Mouse (Mus musculus): ENCODE results near the gene Faap20. TPM values are rescaled to one million over a fixed set of nuclear protein-coding genes. Genes with fewer than 3 reads are reported as not detected.
"Not testable (repeated sequence)": the region's sequence is repeated elsewhere in the genome, so short reads cannot be mapped to it uniquely, and the experiment has no call there.

The Faap20 gene
- total and polyA plus RNA-seq, 3 experiments, result 18.6 to 34.4 TPM; not detected in 1

DNA sequence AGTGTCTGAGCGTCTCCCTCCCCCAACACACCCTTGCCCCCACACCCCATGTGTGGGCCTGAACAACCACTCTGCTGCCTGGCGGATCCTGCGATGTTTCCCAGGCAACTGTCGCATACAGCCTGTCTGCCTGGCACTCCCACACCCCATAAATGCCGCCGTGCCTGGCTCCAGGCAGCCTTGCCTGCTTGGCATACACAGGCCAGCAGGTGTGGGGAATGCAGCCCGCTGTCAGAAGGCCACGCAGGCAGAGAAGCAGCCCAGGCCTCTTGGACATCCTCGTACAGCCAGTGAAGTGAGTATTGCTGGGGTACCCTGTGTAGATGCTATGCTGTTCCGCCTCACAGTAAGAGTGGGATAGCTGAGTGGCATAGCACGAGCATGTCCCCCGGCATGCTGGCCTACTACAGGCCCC is 2.9 kb upstream of the Faap20 start:
- peaks cover 0 to 5% of the 10 kb centered on the region in 2 experiments; a peak in 2 of 4 replicates for H3K36me3 ChIP-seq (ENCODE audit: control insufficient read depth in 1 of 2, insufficient read depth in 2 of 2, low read length in 2 of 2)
- H3K79me2 ChIP-seq (ENCODE audit: control insufficient read depth, insufficient read depth, low read length, poor library complexity), result peaks cover 7% of the 10 kb centered on the region
- H3K9me3 ChIP-seq (replicated peaks; ENCODE audit: insufficient read depth, low read length), result no peaks in the 10 kb centered on the region
- H3K9ac ChIP-seq (ENCODE audit: control insufficient read depth, low read depth, low read length, poor library complexity, severe bottlenecking), result no peak overlapping the region
- H3K27ac ChIP-seq (ENCODE audit: control insufficient read depth, low read depth, low read length), result no peak overlapping the region
- DNase-seq (ENCODE audit: low read depth, low spot score), result no peak
- no peak overlapping the region for H3K4me3 ChIP-seq (ENCODE audit: control insufficient read depth in 1 of 2, insufficient read depth in 1 of 2, low read depth in 2 of 2, low read length in 2 of 2)
- peaks cover 0 to 11% of the 10 kb centered on the region in 2 experiments for H3K4me1 ChIP-seq (ENCODE audit: control insufficient read depth in 1 of 2, insufficient read depth in 2 of 2, low read length in 2 of 2)
- H3K27me3 ChIP-seq (ENCODE audit: control insufficient read depth in 1 of 2, insufficient read depth in 2 of 2, low read length in 2 of 2), result peaks cover 2 to 6% of the 10 kb centered on the region in 2 experiments; a peak in 2 of 4 replicates
- TF ChIP-seq CHD2 (IDR thresholded peaks at IDR 0.05; ENCODE audit: low read length) (no peak), NRF1 (IDR thresholded peaks at IDR 0.05; ENCODE audit: insufficient read depth, low read depth, low read length, poor library complexity, severe bottlenecking) (no peak), ETS1 (IDR thresholded peaks at IDR 0.05; ENCODE audit: low read depth, low read length) (no peak), CTCF (IDR thresholded peaks at IDR 0.05 in 2 of 3, conservative IDR thresholded peaks at IDR 0.05 in 1 of 3; ENCODE audit: control insufficient read depth in 1 of 3, insufficient read depth in 1 of 3, low read depth in 2 of 3, low read length in 3 of 3, poor library complexity in 1 of 3, severe bottlenecking in 1 of 3) (no peak), SMC3 (IDR thresholded peaks at IDR 0.05; ENCODE audit: low read depth, low read length) (no peak), SIN3A (IDR thresholded peaks at IDR 0.05; ENCODE audit: low read length) (no peak), POLR2AphosphoS5 (IDR thresholded peaks at IDR 0.05; ENCODE audit: borderline replicate concordance, low read depth, low read length) (no peak), TAL1 (IDR thresholded peaks at IDR 0.05; ENCODE audit: low read length) (no peak), MAX (IDR thresholded peaks at IDR 0.05; ENCODE audit: low read length) (no peak), POLR2A (IDR thresholded peaks at IDR 0.05; ENCODE audit: control insufficient read depth in 1 of 2, insufficient read depth in 1 of 2, low read depth in 1 of 2, low read length in 2 of 2, poor library complexity in 1 of 2) (no peak), MAFK (IDR thresholded peaks at IDR 0.05; ENCODE audit: borderline replicate concordance, low read depth, low read length) (no peak), ZMIZ1 (IDR thresholded peaks at IDR 0.05; ENCODE audit: low read depth, low read length) (no peak), ZNF384 (IDR thresholded peaks at IDR 0.05; ENCODE audit: low read depth, low read length) (no peak), TBP (IDR thresholded peaks at IDR 0.05; ENCODE audit: low read depth, low read length) (no peak), KAT2A (conservative IDR thresholded peaks at IDR 0.05; ENCODE audit: low read depth, low read length) (no peak), UBTF (IDR thresholded peaks at IDR 0.05; ENCODE audit: borderline replicate concordance, insufficient read depth, low read depth, low read length) (no peak), TCF12 (IDR thresholded peaks at IDR 0.05; ENCODE audit: low read depth, low read length) (no peak)

DNA sequence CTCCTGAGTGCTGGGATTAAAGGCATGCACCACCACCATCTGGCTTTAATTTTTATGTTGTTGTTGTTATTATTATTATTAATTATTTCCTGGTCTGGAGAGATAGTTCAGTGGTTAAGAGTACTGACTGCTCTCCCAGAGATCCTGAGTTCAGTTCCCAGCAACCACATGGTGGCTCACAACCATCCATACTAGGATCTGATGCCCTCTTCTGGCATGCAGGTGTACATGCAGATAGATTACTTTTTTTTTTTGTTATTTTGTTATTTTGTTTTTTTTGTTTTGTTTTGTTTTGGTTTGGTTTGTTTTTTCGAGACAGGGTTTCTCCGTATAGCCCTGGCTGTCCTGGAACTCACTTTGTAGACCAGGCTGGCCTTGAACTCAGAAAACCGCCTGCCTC is 1.5 kb upstream of the Faap20 start:
- not testable (repeated sequence) for H3K36me3 ChIP-seq (ENCODE audit: control insufficient read depth in 1 of 2, insufficient read depth in 2 of 2, low read length in 2 of 2); H3K4me3 ChIP-seq (ENCODE audit: control insufficient read depth in 1 of 2, insufficient read depth in 1 of 2, low read depth in 2 of 2, low read length in 2 of 2); H3K27ac ChIP-seq (ENCODE audit: control insufficient read depth, low read depth, low read length); H3K9me3 ChIP-seq (replicated peaks; ENCODE audit: insufficient read depth, low read length); H3K27me3 ChIP-seq (ENCODE audit: control insufficient read depth in 1 of 2, insufficient read depth in 2 of 2, low read length in 2 of 2); H3K79me2 ChIP-seq (ENCODE audit: control insufficient read depth, insufficient read depth, low read length, poor library complexity); H3K9ac ChIP-seq (ENCODE audit: control insufficient read depth, low read depth, low read length, poor library complexity, severe bottlenecking)
- TF ChIP-seq ZC3H11A (IDR thresholded peaks at IDR 0.05; ENCODE audit: low read depth, low read length), result 0 out of 2 replicates have a peak, but pooled peaks have one; percentile 19
- TF ChIP-seq ZNF384 (IDR thresholded peaks at IDR 0.05; ENCODE audit: low read depth, low read length), result 0 out of 2 replicates have a peak, but pooled peaks have one; percentile 38
- TF ChIP-seq CTCF (IDR thresholded peaks at IDR 0.05 in 2 of 3, conservative IDR thresholded peaks at IDR 0.05 in 1 of 3; ENCODE audit: control insufficient read depth in 1 of 3, insufficient read depth in 1 of 3, low read depth in 2 of 3, low read length in 3 of 3, poor library complexity in 1 of 3, severe bottlenecking in 1 of 3), result peak in 2 of 3 experiments; percentile 8 to 45; a peak in 2 of 6 replicates
- TF ChIP-seq RAD21 (IDR thresholded peaks at IDR 0.05; ENCODE audit: low read depth, low read length), result peak; percentile 36
- peak; percentile 47 for TF ChIP-seq SMC3 (IDR thresholded peaks at IDR 0.05; ENCODE audit: low read depth, low read length)
- DNase-seq (ENCODE audit: low read depth, low spot score), result peak; percentile 15
- H3K4me1 ChIP-seq (ENCODE audit: control insufficient read depth in 1 of 2, insufficient read depth in 2 of 2, low read length in 2 of 2), result peaks cover 0 to 11% of the 10 kb centered on the region in 2 experiments

All from MEL (cell line).